Mouse (Mus musculus): ENCODE measurements at regions not wholly inside any gene's neighbourhood (a gene's known extent, or its start where the extent isn't known, plus 50 kb on each side); places are given as distances from the start of the nearest gene placed in this dataset.

GRCm38 (mm10) chr10:98857395-98857794 is 56.8 kb upstream of the Atp2b1 start:
- no peak overlapping the region for H3K9ac ChIP-seq
- no peaks in the 10 kb centered on the region for H3K36me3 ChIP-seq (ENCODE audit: insufficient read depth)
- no peaks in the 10 kb centered on the region for H3K27me3 ChIP-seq (ENCODE audit: insufficient read depth, low read length)
- no peaks in the 10 kb centered on the region for H3K9me3 ChIP-seq (ENCODE audit: low read depth, low read length)
- H3K4me1 ChIP-seq (ENCODE audit: insufficient read depth): no peaks in the 10 kb centered on the region
- DNase-seq: peak; percentile 85
- 26% methylated on average over 3 of the region's 3 CpGs for WGBS
- no peak for TF ChIP-seq CTCF (IDR thresholded peaks at IDR 0.05; ENCODE audit: low read depth)
- H3K27ac ChIP-seq (ENCODE audit: low read depth): 0 out of 2 replicates have a peak overlapping the region, but pooled peaks have one; percentile 58
- H3K4me2 ChIP-seq: no peak overlapping the region
- ATAC-seq (ENCODE audit: insufficient read depth): peak; percentile 94
- H3K4me3 ChIP-seq (ENCODE audit: low read depth, low read length): no peak overlapping the region

GRCm38 (mm10) chr10:98861521-98861920 is 52.7 kb upstream of the Atp2b1 start:
- no peak for TF ChIP-seq CTCF (IDR thresholded peaks at IDR 0.05; ENCODE audit: low read depth)
- 0 out of 2 replicates have a peak, but pooled peaks cover 8% of the 10 kb centered on the region for H3K4me1 ChIP-seq (ENCODE audit: insufficient read depth)
- no peak overlapping the region for H3K4me3 ChIP-seq (ENCODE audit: low read depth, low read length)
- H3K4me2 ChIP-seq: no peak overlapping the region
- no peak for DNase-seq
- H3K27ac ChIP-seq (ENCODE audit: low read depth): no peak overlapping the region
- H3K27me3 ChIP-seq (ENCODE audit: insufficient read depth, low read length): no peaks in the 10 kb centered on the region
- no peaks in the 10 kb centered on the region for H3K9me3 ChIP-seq (ENCODE audit: low read depth, low read length)
- H3K9ac ChIP-seq: no peak overlapping the region
- 69% methylated on average over 10 of the region's 10 CpGs for WGBS
- H3K36me3 ChIP-seq (ENCODE audit: insufficient read depth): no peaks in the 10 kb centered on the region
- no peak for ATAC-seq (ENCODE audit: insufficient read depth)

- Histone ChIP-seq H3K36me3 (ENCODE audit: insufficient read depth) (no peaks in the 10 kb centered on the region), H3K27ac (ENCODE audit: low read depth) (no peak overlapping the region), H3K9me3 (ENCODE audit: low read depth, low read length) (no peaks in the 10 kb centered on the region), H3K4me1 (ENCODE audit: insufficient read depth) (0 out of 2 replicates have a peak, but pooled peaks cover 8% of the 10 kb centered on the region), H3K4me3 (ENCODE audit: low read depth, low read length) (no peak overlapping the region), H3K4me2 (no peak overlapping the region), H3K27me3 (ENCODE audit: insufficient read depth, low read length) (no peaks in the 10 kb centered on the region), H3K9ac (no peak overlapping the region)
- DNase-seq (no peak), ATAC-seq (ENCODE audit: insufficient read depth) (no peak)
- no peak for TF ChIP-seq CTCF (IDR thresholded peaks at IDR 0.05; ENCODE audit: low read depth)
- 59% methylated on average over 4 of the region's 4 CpGs for WGBS
Observed at GRCm38 (mm10) chr10:98862712-98863111, 51.5 kb upstream of the Atp2b1 start.

DNA sequence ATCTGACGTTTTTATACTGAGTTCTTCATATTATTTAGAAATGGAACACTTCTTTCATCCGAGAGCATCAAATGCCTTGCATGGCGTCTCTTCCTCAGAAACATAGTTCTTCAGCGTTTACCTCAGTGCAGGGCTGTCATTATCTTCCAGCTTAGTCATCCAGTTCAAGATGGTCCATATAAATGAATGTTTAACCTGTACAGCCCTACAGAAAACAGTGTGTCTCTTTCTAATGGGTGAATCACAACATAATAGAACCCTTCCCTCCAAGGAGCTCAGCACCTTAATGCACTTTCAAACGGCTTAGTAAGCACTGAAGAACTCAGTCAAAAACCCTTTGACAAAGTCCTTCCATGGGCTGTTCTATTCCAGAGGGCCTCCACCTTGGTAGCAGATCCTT is 49.8 kb upstream of the Atp2b1 start:
- H3K27ac ChIP-seq (ENCODE audit: low read depth): peak overlapping the region; percentile 54; the same call in 1 of the 2 replicates
- H3K36me3 ChIP-seq (ENCODE audit: insufficient read depth): no peaks in the 10 kb centered on the region
- no peak overlapping the region for H3K9ac ChIP-seq
- DNase-seq: no peak
- WGBS: 72% methylated on average over 5 of the region's 5 CpGs
- no peak overlapping the region for H3K4me3 ChIP-seq (ENCODE audit: low read depth, low read length)
- H3K9me3 ChIP-seq (ENCODE audit: low read depth, low read length): no peaks in the 10 kb centered on the region
- ATAC-seq (ENCODE audit: insufficient read depth): no peak
- H3K4me1 ChIP-seq (ENCODE audit: insufficient read depth): 0 out of 2 replicates have a peak, but pooled peaks cover 8% of the 10 kb centered on the region
- H3K27me3 ChIP-seq (ENCODE audit: insufficient read depth, low read length): no peaks in the 10 kb centered on the region
- no peak for TF ChIP-seq CTCF (IDR thresholded peaks at IDR 0.05; ENCODE audit: low read depth)
- H3K4me2 ChIP-seq: no peak overlapping the region
